Mouse (Mus musculus) lung, postnatal 36 days (tissue): Measurements from ENCODE around the gene Rnf38.
A peak's percentile ranks its signal among the peaks of the same experiment; 100 is the strongest.

ENCODE experiments used
- DNase-seq: peaks from one replicate; pipeline ENCODE4 v3.0.0; 2022; ENCODE audit warnings: mixed read lengths

Gene Rnf38

GRCm38 (mm10) chr4:44233713-44234003 lies at the start of gene Rnf38:
Rnf38 (minus strand) TSS chr4:44233789.
- no peak for DNase-seq

GRCm38 (mm10) chr4:44281597-44282265 lies 48.1 kb upstream of the Rnf38 start:
- DNase-seq, result peak; percentile 58

DNA sequence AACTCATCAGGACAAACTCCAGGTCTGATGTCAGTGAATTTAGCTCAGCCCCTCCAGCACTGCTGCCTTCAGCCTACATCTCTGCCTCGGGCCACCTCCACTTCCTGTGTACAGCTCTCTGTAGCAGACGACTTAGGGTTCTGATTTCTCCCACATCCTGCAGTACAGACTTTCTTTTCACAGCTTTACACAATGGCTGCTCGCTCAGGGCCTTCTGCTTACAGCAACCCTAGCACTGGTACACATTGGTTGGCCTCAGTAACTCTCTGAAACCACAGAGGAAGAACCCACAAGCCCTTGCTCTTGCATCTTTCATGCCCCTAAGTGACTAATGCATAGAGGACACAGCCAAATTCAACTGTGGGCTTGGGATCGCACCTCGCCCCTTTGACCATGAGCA lies 37.5 kb upstream of the Rnf38 start:
- DNase-seq, result peak; percentile 17

DNA sequence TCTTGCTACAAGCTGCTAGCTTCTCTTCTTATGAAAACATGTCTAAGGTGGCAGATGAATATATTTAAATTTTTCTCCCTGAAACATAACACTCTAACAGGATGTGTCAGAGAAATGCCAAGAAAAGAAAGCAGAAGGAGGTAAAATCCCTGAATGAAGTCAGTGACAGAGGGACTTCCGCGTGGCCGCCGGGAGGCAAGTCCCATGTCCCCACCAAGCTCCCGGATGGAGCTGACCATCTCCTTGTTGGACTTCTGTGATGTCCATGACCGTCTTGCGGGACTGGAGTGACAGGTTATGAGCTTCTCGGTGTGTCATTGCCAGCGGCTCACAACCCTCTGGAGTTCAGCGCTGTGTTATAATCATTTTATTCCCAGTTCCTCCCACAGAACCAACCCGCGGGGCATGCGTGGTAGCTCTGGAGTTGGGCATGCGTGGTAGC lies 35.8 kb upstream of the Rnf38 start:
- no peak for DNase-seq

- DNase-seq, result no peak
These were observed 33.8 kb upstream of the Rnf38 start for GRCm38 (mm10) chr4:44267437-44267836.

- DNase-seq, result no peak
These were observed 31.9 kb upstream of the Rnf38 start for GRCm38 (mm10) chr4:44265500-44265899.

DNA sequence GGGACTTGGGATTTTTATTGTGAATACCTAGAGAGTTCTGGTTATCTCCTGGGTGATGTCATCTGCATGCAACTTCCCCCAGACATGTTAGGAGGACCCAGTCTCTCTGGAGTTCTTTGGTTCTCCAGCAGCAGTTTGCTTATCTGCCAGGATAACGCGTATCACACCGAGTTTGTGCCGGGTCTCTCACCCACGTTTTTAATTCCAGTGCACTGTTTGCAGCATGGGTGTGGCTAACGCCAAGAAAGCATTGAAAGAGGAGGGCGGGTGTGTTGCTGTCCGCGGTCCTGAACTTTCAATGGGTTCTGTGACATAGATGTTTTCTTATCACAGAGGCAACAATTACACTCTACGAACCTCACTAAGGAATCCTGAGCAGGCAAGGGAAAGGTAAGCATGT lies 26.7 kb upstream of the Rnf38 start:
- peak; percentile 69 for DNase-seq

DNA sequence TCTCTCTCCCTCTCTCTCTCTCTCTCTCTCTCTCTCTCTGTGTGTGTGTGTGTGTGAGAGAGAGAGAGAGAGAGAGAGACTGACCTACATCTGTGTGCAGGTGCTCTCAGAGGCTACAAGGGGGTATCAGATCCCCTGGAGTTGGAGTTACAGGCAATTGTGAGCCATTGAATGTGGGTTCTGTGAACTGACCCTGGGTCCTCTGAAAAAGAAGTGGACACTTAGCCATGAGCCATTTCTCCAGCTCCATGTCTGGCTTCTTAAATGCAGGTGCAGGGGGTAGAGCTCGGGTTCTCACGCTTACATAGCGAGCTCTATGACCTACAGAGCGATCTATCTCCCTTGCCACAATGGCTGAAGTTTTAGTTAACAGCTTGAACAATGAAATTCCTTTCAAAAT lies 25.5 kb upstream of the Rnf38 start:
- DNase-seq, result no peak

GRCm38 (mm10) chr4:44254579-44254978 lies 21.0 kb upstream of the Rnf38 start:
- DNase-seq, result no peak

DNA sequence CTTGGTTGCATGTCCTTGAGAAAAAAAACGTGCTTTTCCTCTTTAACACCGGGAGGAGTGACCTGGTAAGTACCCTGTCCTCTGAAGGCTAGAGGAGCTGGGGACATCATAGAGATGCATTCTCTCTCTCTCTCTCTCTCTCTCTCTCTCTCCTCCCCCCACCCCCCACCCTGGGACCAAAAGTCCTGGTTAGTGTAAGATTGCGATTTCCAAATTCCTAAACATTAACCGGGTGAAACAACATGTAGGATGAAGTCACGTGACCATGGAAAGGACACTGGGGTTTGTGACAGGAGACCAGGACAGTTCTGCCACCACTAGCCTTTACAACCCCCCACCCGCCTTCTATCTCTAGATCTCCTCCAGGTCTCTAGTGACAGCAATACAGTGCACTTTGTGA lies 19.6 kb upstream of the Rnf38 start:
- DNase-seq, result no peak

- DNase-seq, result peak; percentile 42
These were observed 18.7 kb upstream of the Rnf38 start for GRCm38 (mm10) chr4:44251966-44252916.

- no peak for DNase-seq
These were observed 17.9 kb upstream of the Rnf38 start for GRCm38 (mm10) chr4:44251521-44251920.

DNA sequence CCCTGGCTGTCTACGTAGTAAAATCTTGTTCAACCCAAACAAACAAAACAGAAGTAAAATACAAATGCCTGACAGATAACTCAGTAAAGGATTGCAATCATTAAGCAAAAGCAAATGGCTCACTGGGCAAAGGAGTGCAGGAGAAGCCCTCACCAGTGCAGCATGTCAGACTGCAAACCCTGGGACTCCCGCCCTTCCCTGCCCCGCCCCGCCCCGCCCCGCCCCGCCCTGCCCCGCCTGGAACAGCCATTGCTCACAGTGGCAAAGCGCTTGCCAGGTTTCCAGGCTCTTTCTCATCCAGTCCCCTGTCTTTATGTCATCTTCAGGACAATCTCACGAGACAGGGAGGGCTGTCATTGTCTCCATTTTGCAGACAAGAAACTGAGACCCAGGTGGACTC lies 16.1 kb upstream of the Rnf38 start:
- no peak for DNase-seq

- no peak for DNase-seq
These were observed 13.7 kb upstream of the Rnf38 start for GRCm38 (mm10) chr4:44247051-44247939.

DNA sequence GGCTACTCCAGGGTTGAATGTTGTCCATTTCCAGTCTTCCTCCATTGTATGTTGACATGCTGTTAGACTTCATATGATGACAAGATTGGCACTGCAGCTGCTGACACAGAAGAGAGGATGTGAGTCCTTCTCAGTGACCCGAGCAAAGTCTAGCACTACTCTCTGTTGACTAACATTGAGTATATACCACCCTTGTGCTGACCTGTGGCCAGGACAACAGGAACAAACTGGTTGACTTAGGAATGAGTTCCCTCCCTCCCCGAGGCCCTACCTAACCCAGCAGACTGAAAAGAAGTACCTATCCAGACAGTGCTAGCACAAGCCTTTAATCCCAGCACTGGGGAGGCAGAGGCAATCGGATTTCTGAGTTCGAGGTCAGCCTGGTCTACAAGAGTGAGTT lies 12.7 kb upstream of the Rnf38 start:
- DNase-seq, result no peak

GRCm38 (mm10) chr4:44241638-44242037 lies 8.0 kb upstream of the Rnf38 start:
- no peak for DNase-seq

DNA sequence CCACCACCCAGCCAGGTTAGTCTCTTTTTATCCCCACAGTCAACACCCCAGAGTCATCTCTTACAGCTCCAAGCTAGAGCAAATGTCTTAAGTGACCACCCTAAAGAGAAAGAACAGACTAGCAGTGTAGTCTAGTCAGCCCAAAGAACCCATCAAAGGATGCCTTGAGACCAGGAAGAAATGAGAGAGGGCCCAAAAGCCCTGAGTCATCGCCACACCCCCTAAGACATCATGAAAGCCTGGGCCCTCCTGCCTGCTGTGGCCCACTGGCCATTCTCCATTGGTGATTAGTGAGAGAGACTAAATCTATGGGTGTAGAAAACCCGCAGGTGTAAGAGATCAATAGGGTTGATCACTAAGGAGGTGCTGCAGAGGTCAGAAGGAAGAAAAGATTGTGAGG lies 2.4 kb upstream of the Rnf38 start:
- no peak for DNase-seq

DNA sequence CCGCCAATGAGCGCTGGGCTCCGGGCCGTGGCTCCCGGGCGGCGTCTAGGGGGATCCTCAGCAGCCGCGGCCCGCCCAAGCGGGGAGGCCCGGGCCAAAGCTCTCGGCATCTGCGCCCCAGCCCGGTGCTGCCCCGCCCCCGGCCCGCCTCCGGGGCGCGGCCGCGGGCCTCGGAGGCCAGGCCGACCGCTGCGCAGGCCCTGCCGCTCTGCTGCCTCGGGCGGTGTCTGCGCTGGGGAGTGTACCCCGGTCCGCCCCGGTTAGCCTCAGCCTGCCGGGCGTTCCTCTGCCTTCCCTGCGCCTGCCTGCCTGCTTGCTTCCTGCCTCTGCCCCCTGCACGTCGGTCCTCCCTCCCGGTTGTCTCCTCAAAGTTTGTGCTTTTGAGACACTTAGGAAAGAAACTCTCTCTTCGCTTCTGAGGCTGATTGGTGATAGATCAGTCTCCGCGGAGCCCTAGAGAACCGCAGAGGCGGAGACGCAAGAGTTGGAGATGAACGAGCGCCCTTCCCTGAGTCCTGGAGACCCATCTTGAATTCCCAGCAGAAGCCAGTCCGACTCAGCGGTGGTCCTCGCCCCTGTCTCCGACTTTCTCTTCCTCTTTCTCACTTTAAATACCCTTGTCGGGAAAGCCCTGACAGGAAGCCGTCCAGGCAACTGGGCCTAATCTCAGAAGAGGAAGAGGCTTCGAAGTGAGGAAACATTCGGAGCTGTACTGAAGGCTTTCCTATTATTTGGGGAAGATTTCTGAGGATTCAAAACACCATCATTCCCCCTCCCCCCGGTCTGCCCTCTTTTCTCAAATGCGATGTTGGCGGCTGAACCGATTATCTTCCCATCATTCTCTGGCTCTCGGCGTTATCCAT lies 646 bp upstream of the Rnf38 start:
- DNase-seq, result peak; percentile 94

DNA sequence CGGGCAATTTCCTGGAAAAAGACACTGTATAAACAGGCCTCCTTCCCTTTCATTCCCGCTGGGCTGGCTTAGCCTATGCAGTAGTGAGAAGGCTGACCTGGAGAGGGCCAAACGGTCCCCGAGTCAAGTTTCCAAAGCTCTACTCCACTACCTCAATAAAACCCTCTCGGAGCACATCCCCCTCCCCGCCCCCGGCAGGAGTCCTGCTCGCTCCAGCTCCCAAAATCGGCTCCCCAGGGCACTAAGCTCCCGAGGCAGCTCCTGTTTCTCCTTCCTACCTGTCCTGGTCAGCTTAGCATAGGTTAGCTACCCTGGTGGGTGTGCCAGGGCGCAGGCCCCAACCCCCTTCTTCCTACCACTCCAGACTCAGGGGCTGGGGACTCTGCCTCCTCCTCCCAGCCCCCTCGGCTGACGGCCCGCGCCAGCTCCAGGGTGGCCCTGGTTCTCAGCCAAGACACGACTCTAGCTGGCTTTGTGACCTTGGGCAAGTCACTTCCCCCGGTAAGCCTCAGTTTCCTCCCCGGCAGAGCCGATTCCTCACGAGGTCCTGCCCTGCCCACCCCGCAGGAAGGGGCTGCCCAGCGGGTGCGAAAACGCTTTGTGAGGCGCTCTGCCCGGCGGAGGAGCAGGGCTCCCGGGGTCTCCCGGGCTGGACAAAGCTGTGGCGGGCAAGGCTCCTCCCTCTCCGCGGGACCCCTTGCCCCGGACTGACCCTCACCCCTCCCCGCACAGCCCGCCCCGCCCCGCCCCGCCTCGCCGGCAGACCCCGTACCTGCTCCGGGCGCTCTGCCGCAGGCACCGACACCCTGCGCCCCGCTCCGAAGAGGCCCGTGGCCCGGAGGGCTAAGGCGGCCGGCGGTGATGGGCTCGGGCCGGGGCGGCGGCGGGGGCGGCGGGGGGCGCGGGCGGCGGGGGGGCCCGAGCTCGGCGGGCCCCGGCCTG lies 547 bp downstream of the Rnf38 start:
- peak; percentile 42 for DNase-seq

GRCm38 (mm10) chr4:44225128-44225527 lies 8.5 kb downstream of the Rnf38 start:
- DNase-seq, result no peak

DNA sequence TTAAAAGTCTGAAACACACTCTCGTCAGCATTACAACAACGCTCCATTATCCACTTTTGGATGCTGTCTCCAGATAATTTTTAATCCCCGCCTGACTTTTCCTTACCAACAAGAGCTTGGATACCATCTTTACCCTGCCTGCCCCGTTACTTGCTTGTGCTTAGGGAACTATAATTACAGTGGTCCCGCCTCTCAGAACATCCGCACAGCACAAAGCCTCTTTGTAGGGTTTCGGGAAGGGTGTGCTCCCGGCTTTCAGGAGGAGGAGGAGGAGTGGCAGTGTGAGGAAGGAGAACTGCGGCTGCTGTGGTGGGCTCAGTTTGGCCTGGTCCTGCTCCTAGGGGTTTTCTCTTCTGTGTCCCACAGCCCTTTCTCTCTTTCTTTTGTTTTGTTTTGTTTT lies 9.4 kb downstream of the Rnf38 start:
- no peak for DNase-seq
